Comparison of ENCODE assay signal across 9 mouse cellular contexts in genomic region chr6:125312581-125313355, GRCm38 (mm10). TPM values are rescaled to one million over a fixed set of nuclear protein-coding genes. Genes with fewer than 3 reads are reported as not detected.
DNase-seq lines count a peak whose midpoint lies in the region; ATAC-seq lines count a peak whose summit lies in the region.
"Had no signal": no experiment of that assay in that cellular context is flagged by ENCODE, and none has a peak within 500 bp of the region (broad histone marks: within the 10 kb centered on the region; RNA-seq: fewer than 3 reads in every experiment).

No protein-coding gene starts in this region.

- peak overlapping the region; percentile 56 for H3K4me2 ChIP-seq in hindbrain, embryonic 12.5 days (replicated peaks)
- H3K4me2 ChIP-seq in liver, embryonic 16.5 days (ENCODE audit: low read depth, low read length) = peak overlapping the region; percentile 49
- H3K4me2 ChIP-seq in stomach, embryonic 16.5 days (ENCODE audit: low read depth, low read length) = peak overlapping the region; percentile 78

- H3K4me1 ChIP-seq in hindbrain, embryonic 12.5 days = peaks cover 25% of the 10 kb centered on the region
- peaks cover 8% of the 10 kb centered on the region for H3K4me1 ChIP-seq in liver, embryonic 16.5 days (ENCODE audit: control insufficient read depth, low read depth, low read length)
- peaks cover 22% of the 10 kb centered on the region for H3K4me1 ChIP-seq in stomach, embryonic 16.5 days (ENCODE audit: control insufficient read depth, insufficient read depth, low read length)

- WGBS in hindbrain, embryonic 12.5 days = 64% methylated on average over 22 of the region's 22 CpGs
- 42% methylated on average over 22 of the region's 22 CpGs for WGBS in liver, embryonic 16.5 days (ENCODE audit: insufficient replicate concordance)
- WGBS in stomach, embryonic 16.5 days = 57% methylated on average over 22 of the region's 22 CpGs

- peak overlapping the region; percentile 35 for H3K4me3 ChIP-seq in hindbrain, embryonic 12.5 days
- peak overlapping the region; percentile 67 for H3K4me3 ChIP-seq in liver, embryonic 16.5 days (ENCODE audit: low read depth, low read length)
- H3K4me3 ChIP-seq in stomach, embryonic 16.5 days (replicated peaks; ENCODE audit: low read length) = peak overlapping the region; percentile 77

- no peak for ATAC-seq in hindbrain, embryonic 12.5 days (ENCODE audit: low FRiP score)
- no peak for ATAC-seq in liver, embryonic 16.5 days (ENCODE audit: low read depth)
- ATAC-seq in stomach, embryonic 16.5 days (ENCODE audit: insufficient read depth, low FRiP score) = no peak
- ATAC-seq in granulocyte monocyte progenitor cell, adult 5-6 weeks (replicated peaks; ENCODE audit: poor library complexity, severe bottlenecking) = no peak; the same call in 1 of the 2 replicates

- H3K27ac ChIP-seq in hindbrain, embryonic 12.5 days = no peak overlapping the region
- H3K27ac ChIP-seq in liver, embryonic 16.5 days (ENCODE audit: low read length) = peak overlapping the region; percentile 64
- H3K27ac ChIP-seq in stomach, embryonic 16.5 days (ENCODE audit: low read length) = peak overlapping the region; percentile 87

- peak overlapping the region; percentile 61 for H3K9ac ChIP-seq in hindbrain, embryonic 12.5 days
- H3K9ac ChIP-seq in liver, embryonic 16.5 days (ENCODE audit: low read depth, low read length) = peak overlapping the region; percentile 74
- peak overlapping the region; percentile 98 for H3K9ac ChIP-seq in stomach, embryonic 16.5 days (ENCODE audit: low read length)

- H3K27me3 ChIP-seq in hindbrain, embryonic 12.5 days = peaks cover 10% of the 10 kb centered on the region
- H3K27me3 ChIP-seq in liver, embryonic 16.5 days (ENCODE audit: control insufficient read depth, insufficient read depth, low read depth, low read length) = no peaks in the 10 kb centered on the region; the same call in 1 of the 2 replicates
- no peaks in the 10 kb centered on the region for H3K27me3 ChIP-seq in stomach, embryonic 16.5 days (ENCODE audit: control insufficient read depth, insufficient read depth, low read length)

- H3K36me3 ChIP-seq in hindbrain, embryonic 12.5 days = no peaks in the 10 kb centered on the region
- no peaks in the 10 kb centered on the region for H3K36me3 ChIP-seq in liver, embryonic 16.5 days (ENCODE audit: control insufficient read depth, insufficient read depth)
- H3K36me3 ChIP-seq in stomach, embryonic 16.5 days (ENCODE audit: control insufficient read depth, insufficient read depth, low read length) = 0 out of 2 replicates have a peak, but pooled peaks cover 2% of the 10 kb centered on the region

- DNase-seq in adrenal gland, postnatal 10 days = peak; percentile 50
- no peak for DNase-seq in adrenal gland, adult 8-10 months
- DNase-seq in adrenal gland, postnatal 36 days = peak; percentile 33 to 52
- no peak for DNase-seq in spleen, postnatal 10 days (ENCODE audit: low spot score in 2 of 2)

- no peaks in the 10 kb centered on the region for H3K9me3 ChIP-seq in hindbrain, embryonic 12.5 days (replicated peaks)
- no peaks in the 10 kb centered on the region for H3K9me3 ChIP-seq in liver, embryonic 16.5 days (replicated peaks; ENCODE audit: control insufficient read depth, low read length)
- H3K9me3 ChIP-seq in stomach, embryonic 16.5 days (replicated peaks; ENCODE audit: control insufficient read depth, low read length) = no peaks in the 10 kb centered on the region

RNA-seq across cellular contexts. Expression of gene Ltbr, which starts 0.9 kb away (rescaled TPM):
- 10 to 100 TPM; 64.5 to 70.3 TPM for total RNA-seq in adrenal gland, postnatal 10 days (2021)
- total RNA-seq in adrenal gland, adult 8-10 months (2022) = 10 to 100 TPM; 74.1 to 83.5 (median 81.0) TPM
- 10 to 100 TPM; 76.7 to 87.4 TPM for total RNA-seq in adrenal gland, postnatal 36 days (2021)
- 19.6 and 20.6 TPM in 2 replicates for polyA plus RNA-seq in hindbrain, embryonic 12.5 days (2016; fragmentation: Nextera tagmentation; extraction: Ambion mirVana)
- polyA plus RNA-seq in liver, embryonic 16.5 days (2015; fragmentation: Nextera tagmentation; extraction: Ambion mirVana) = 22.3 and 22.5 TPM in 2 replicates
- polyA plus RNA-seq in stomach, embryonic 16.5 days (2015; fragmentation: Nextera tagmentation; extraction: Ambion mirVana) = 69.4 and 73.1 TPM in 2 replicates
- 36.4 and 50.3 TPM in 2 replicates for total RNA-seq in granulocyte monocyte progenitor cell, adult 5-6 weeks (2014; fragmentation: Nextera tagmentation)
- total RNA-seq in granulocyte monocyte progenitor cell, adult 5-6 weeks (2017) = 29.9 and 36.3 TPM in 2 replicates

RNA-seq across cellular contexts. Expression of gene Scnn1a, which starts 7.7 kb away (rescaled TPM):
- total RNA-seq in adrenal gland, postnatal 10 days (2021) = 1 to 10 TPM in 1 of 2 experiments, under 1 TPM in 1; 0.84 to 1.2 TPM
- total RNA-seq in adrenal gland, adult 8-10 months (2022) = 1 to 10 TPM; 1.4 to 3.4 (median 2.2) TPM
- 1 to 10 TPM; 1.1 to 1.5 TPM for total RNA-seq in adrenal gland, postnatal 36 days (2021)
- polyA plus RNA-seq in hindbrain, embryonic 12.5 days (2016; fragmentation: Nextera tagmentation; extraction: Ambion mirVana) = 0.48 and 0.49 TPM in 2 replicates
- polyA plus RNA-seq in liver, embryonic 16.5 days (2015; fragmentation: Nextera tagmentation; extraction: Ambion mirVana) = 0.61 and 0.74 TPM in 2 replicates
- polyA plus RNA-seq in stomach, embryonic 16.5 days (2015; fragmentation: Nextera tagmentation; extraction: Ambion mirVana) = 5.8 and 9.7 TPM in 2 replicates
- total RNA-seq in granulocyte monocyte progenitor cell, adult 5-6 weeks (2014; fragmentation: Nextera tagmentation) = 16.2 and 18.9 TPM in 2 replicates
- total RNA-seq in granulocyte monocyte progenitor cell, adult 5-6 weeks (2017) = 1.4 and 1.8 TPM in 2 replicates

RNA-seq across cellular contexts. Expression of gene Tuba3a, which starts 26.9 kb away (rescaled TPM):
- not detected for total RNA-seq in adrenal gland, postnatal 10 days (2021)
- total RNA-seq in adrenal gland, adult 8-10 months (2022) = not detected
- total RNA-seq in adrenal gland, postnatal 36 days (2021) = not detected
- 0.16 TPM in 1 of 2 replicates, not detected in the other for polyA plus RNA-seq in hindbrain, embryonic 12.5 days (2016; fragmentation: Nextera tagmentation; extraction: Ambion mirVana)
- polyA plus RNA-seq in liver, embryonic 16.5 days (2015; fragmentation: Nextera tagmentation; extraction: Ambion mirVana) = not detected in 2 replicates
- polyA plus RNA-seq in stomach, embryonic 16.5 days (2015; fragmentation: Nextera tagmentation; extraction: Ambion mirVana) = 0.26 TPM in 1 of 2 replicates, not detected in the other
- total RNA-seq in granulocyte monocyte progenitor cell, adult 5-6 weeks (2014; fragmentation: Nextera tagmentation) = not detected in 2 replicates
- total RNA-seq in granulocyte monocyte progenitor cell, adult 5-6 weeks (2017) = not detected in 2 replicates
- total RNA-seq: heart, adult 18-20 months had no signal

RNA-seq across cellular contexts. Expression of gene Tnfrsf1a, which starts 36.4 kb away (rescaled TPM):
- total RNA-seq in adrenal gland, postnatal 10 days (2021) = 100 to 1,000 TPM; 168 to 190 TPM
- 100 to 1,000 TPM; 194 to 259 (median 215) TPM for total RNA-seq in adrenal gland, adult 8-10 months (2022)
- 100 to 1,000 TPM; 242 to 262 TPM for total RNA-seq in adrenal gland, postnatal 36 days (2021)
- 29.9 and 32.6 TPM in 2 replicates for polyA plus RNA-seq in hindbrain, embryonic 12.5 days (2016; fragmentation: Nextera tagmentation; extraction: Ambion mirVana)
- 30.5 and 32.8 TPM in 2 replicates for polyA plus RNA-seq in liver, embryonic 16.5 days (2015; fragmentation: Nextera tagmentation; extraction: Ambion mirVana)
- polyA plus RNA-seq in stomach, embryonic 16.5 days (2015; fragmentation: Nextera tagmentation; extraction: Ambion mirVana) = 82.6 and 91.1 TPM in 2 replicates
- 89.1 and 104 TPM in 2 replicates for total RNA-seq in granulocyte monocyte progenitor cell, adult 5-6 weeks (2014; fragmentation: Nextera tagmentation)
- 54.4 and 88.8 TPM in 2 replicates for total RNA-seq in granulocyte monocyte progenitor cell, adult 5-6 weeks (2017)

Comparison
In these comparisons a context has a peak if more than half of its experiments do, and no peak if none do; other contexts are left out.
1. DNase-seq: peak in adrenal gland, postnatal 10 days (single experiment) and adrenal gland, postnatal 36 days (2 of 2); none in adrenal gland, adult 8-10 months (single experiment) and spleen, postnatal 10 days (0 of 2).
2. Peak in every context shown above with its lines, with median percentiles within 50 percentile points of each other: H3K4me2 ChIP-seq, H3K4me3 ChIP-seq and H3K9ac ChIP-seq.